Mouse (Mus musculus) midbrain, embryonic 13.5 days (tissue): ENCODE results near the gene Slc16a10. TPM values are rescaled to one million over a fixed set of nuclear protein-coding genes. Genes with fewer than 3 reads are reported as not detected.

Experiments
- ATAC-seq: fragments of 200-750 bp; cut with Nextera tagmentation; 2 replicates; pipeline ENCODE4 v1.8.0; 2017; ENCODE audit warnings: mild to moderate bottlenecking, moderate TSS enrichment, moderate library complexity
- H3K27ac ChIP-seq: fragments of 300-500 bp; sonication (generic); 2 replicates; pipeline ENCODE4 v1.5.1; 2015; ENCODE audit warnings: inconsistent platforms, mild to moderate bottlenecking, moderate library complexity
- H3K27me3 ChIP-seq: fragments of 300-500 bp; sonication (generic); 2 replicates; pipeline ENCODE4 v1.6.1; 2015; ENCODE audit warnings: mild to moderate bottlenecking, inconsistent platforms
- H3K36me3 ChIP-seq: fragments of 300-500 bp; sonication (generic); 2 replicates; pipeline ENCODE4 v1.6.1; 2015; ENCODE audit warnings: mild to moderate bottlenecking, inconsistent platforms
- H3K4me1 ChIP-seq: fragments of 300-500 bp; sonication (generic); replicated peaks from 2 replicates; pipeline ENCODE4 v1.6.1; 2015; ENCODE audit warnings: inconsistent platforms
- H3K4me2 ChIP-seq: fragments of 300-500 bp; sonication (generic); replicated peaks from 2 replicates; pipeline ENCODE4 v1.6.1; 2015; ENCODE audit warnings: moderate library complexity, mild to moderate bottlenecking, inconsistent platforms
- H3K4me3 ChIP-seq: fragments of 300-500 bp; sonication (generic); replicated peaks from 2 replicates; pipeline ENCODE4 v1.5.1; 2015; ENCODE audit warnings: mild to moderate bottlenecking, inconsistent platforms
- H3K9ac ChIP-seq: fragments of 300-500 bp; sonication (generic); replicated peaks from 2 replicates; pipeline ENCODE4 v1.6.1; 2015; ENCODE audit warnings: mild to moderate bottlenecking, inconsistent platforms
- H3K9me3 ChIP-seq: fragments of 300-500 bp; sonication (generic); 2 replicates; pipeline ENCODE4 v1.6.1; 2016; ENCODE audit warnings: mild to moderate bottlenecking, inconsistent platforms
- WGBS: fragments of 180-500 bp; shearing (Covaris S2); methylation state at CpG from one replicate; pipeline ENCODE4 v1.1.7; 2015; 5-methylcytosine and 5-hydroxymethylcytosine counted together
- polyA plus RNA-seq: library from polyadenylated mRNA; unstranded; fragments of >200 nt; fragmentation: Nextera tagmentation; extraction: Ambion mirVana; gene quantifications from 2 replicates; pipeline ENCODE4 v1.2.1, GENCODE M21; 2015

Slc16a10 gene
- polyA plus RNA-seq, 1 experiment from 2014 or later = 2.7 TPM

- ATAC-seq = no peak
- Histone ChIP-seq H3K9ac (no peak overlapping the region), H3K27me3 (no peaks in the 10 kb centered on the region), H3K4me1 (no peaks in the 10 kb centered on the region), H3K4me3 (no peak overlapping the region), H3K9me3 (no peaks in the 10 kb centered on the region), H3K36me3 (no peaks in the 10 kb centered on the region), H3K27ac (no peak overlapping the region), H3K4me2 (no peak overlapping the region)
- WGBS = 88% methylated on average over 9 of the region's 9 CpGs
Observed at GRCm38 (mm10) chr10:40125200-40125599, 16.9 kb downstream of the Slc16a10 start.

GRCm38 (mm10) chr10:40124570-40124969 lies 17.5 kb downstream of the Slc16a10 start:
- WGBS = 84% methylated on average over 4 of the region's 4 CpGs
- Histone ChIP-seq H3K36me3 (no peaks in the 10 kb centered on the region), H3K9ac (no peak overlapping the region), H3K4me2 (no peak overlapping the region), H3K4me3 (no peak overlapping the region), H3K27ac (no peak overlapping the region), H3K27me3 (no peaks in the 10 kb centered on the region), H3K9me3 (no peaks in the 10 kb centered on the region), H3K4me1 (no peaks in the 10 kb centered on the region)
- ATAC-seq = no peak

- no peak overlapping the region for H3K9ac ChIP-seq
- no peaks in the 10 kb centered on the region for H3K4me1 ChIP-seq
- no peak overlapping the region for H3K27ac ChIP-seq
- H3K4me2 ChIP-seq = no peak overlapping the region
- 46% methylated on average over 2 of the region's 2 CpGs for WGBS
- H3K36me3 ChIP-seq = no peaks in the 10 kb centered on the region
- no peak for ATAC-seq
- no peaks in the 10 kb centered on the region for H3K9me3 ChIP-seq
- no peaks in the 10 kb centered on the region for H3K27me3 ChIP-seq
- no peak overlapping the region for H3K4me3 ChIP-seq
Observed at GRCm38 (mm10) chr10:40124096-40124495, 18.0 kb downstream of the Slc16a10 start.

- ATAC-seq = no peak
- Histone ChIP-seq H3K4me2 (no peak overlapping the region), H3K27me3 (no peaks in the 10 kb centered on the region), H3K4me3 (no peak overlapping the region), H3K36me3 (no peaks in the 10 kb centered on the region), H3K27ac (no peak overlapping the region), H3K4me1 (no peaks in the 10 kb centered on the region), H3K9me3 (no peaks in the 10 kb centered on the region), H3K9ac (no peak overlapping the region)
- 82% methylated on average over 3 of the region's 3 CpGs for WGBS
Observed at GRCm38 (mm10) chr10:40119466-40119865, 22.6 kb downstream of the Slc16a10 start.

- 90% methylated on average over 5 of the region's 5 CpGs for WGBS
- H3K4me1 ChIP-seq = no peaks in the 10 kb centered on the region
- H3K27me3 ChIP-seq = no peaks in the 10 kb centered on the region
- no peak for ATAC-seq
- no peak overlapping the region for H3K4me2 ChIP-seq
- H3K27ac ChIP-seq = no peak overlapping the region
- no peak overlapping the region for H3K9ac ChIP-seq
- H3K9me3 ChIP-seq = no peaks in the 10 kb centered on the region
- no peak overlapping the region for H3K4me3 ChIP-seq
- H3K36me3 ChIP-seq = no peaks in the 10 kb centered on the region
Observed at GRCm38 (mm10) chr10:40118743-40119387, 23.2 kb downstream of the Slc16a10 start.

- Histone ChIP-seq H3K9me3 (no peaks in the 10 kb centered on the region), H3K9ac (no peak overlapping the region), H3K27ac (no peak overlapping the region), H3K27me3 (no peaks in the 10 kb centered on the region), H3K4me2 (no peak overlapping the region), H3K4me1 (no peaks in the 10 kb centered on the region), H3K36me3 (no peaks in the 10 kb centered on the region), H3K4me3 (no peak overlapping the region)
- 88% methylated on average over 7 of the region's 7 CpGs for WGBS
- no peak for ATAC-seq
Observed at GRCm38 (mm10) chr10:40113517-40114085, 28.5 kb downstream of the Slc16a10 start.

- Histone ChIP-seq H3K4me3 (no peak overlapping the region), H3K4me2 (no peak overlapping the region), H3K9me3 (no peaks in the 10 kb centered on the region), H3K27ac (no peak overlapping the region), H3K4me1 (no peaks in the 10 kb centered on the region), H3K27me3 (no peaks in the 10 kb centered on the region), H3K36me3 (no peaks in the 10 kb centered on the region), H3K9ac (no peak overlapping the region)
- 91% methylated on average over 10 of the region's 10 CpGs for WGBS
- ATAC-seq = no peak
Observed at GRCm38 (mm10) chr10:40112256-40112655, 29.8 kb downstream of the Slc16a10 start.

GRCm38 (mm10) chr10:40109520-40109919 lies 32.5 kb downstream of the Slc16a10 start:
- no peak overlapping the region for H3K27ac ChIP-seq
- H3K36me3 ChIP-seq = no peaks in the 10 kb centered on the region
- 88% methylated on average over 5 of the region's 5 CpGs for WGBS
- no peak overlapping the region for H3K4me3 ChIP-seq
- H3K4me1 ChIP-seq = no peaks in the 10 kb centered on the region
- H3K27me3 ChIP-seq = no peaks in the 10 kb centered on the region
- H3K4me2 ChIP-seq = no peak overlapping the region
- H3K9me3 ChIP-seq = no peaks in the 10 kb centered on the region
- H3K9ac ChIP-seq = no peak overlapping the region
- no peak for ATAC-seq

- Histone ChIP-seq H3K27me3 (no peaks in the 10 kb centered on the region), H3K36me3 (no peaks in the 10 kb centered on the region), H3K27ac (no peak overlapping the region), H3K9me3 (no peaks in the 10 kb centered on the region), H3K4me2 (no peak overlapping the region), H3K4me3 (no peak overlapping the region), H3K4me1 (no peaks in the 10 kb centered on the region), H3K9ac (no peak overlapping the region)
- ATAC-seq = no peak
- 95% methylated on average over 8 of the region's 8 CpGs for WGBS
Observed at GRCm38 (mm10) chr10:40108992-40109391, 33.1 kb downstream of the Slc16a10 start.

GRCm38 (mm10) chr10:40107995-40108394 lies 34.1 kb downstream of the Slc16a10 start:
- Histone ChIP-seq H3K36me3 (no peaks in the 10 kb centered on the region), H3K4me1 (no peaks in the 10 kb centered on the region), H3K4me3 (no peak overlapping the region), H3K4me2 (no peak overlapping the region), H3K9ac (no peak overlapping the region), H3K27ac (no peak overlapping the region), H3K27me3 (no peaks in the 10 kb centered on the region), H3K9me3 (no peaks in the 10 kb centered on the region)
- WGBS = 92% methylated on average over 1 of the region's 1 CpGs
- no peak for ATAC-seq

GRCm38 (mm10) chr10:40105174-40105573 lies 36.9 kb downstream of the Slc16a10 start:
- no peaks in the 10 kb centered on the region for H3K4me1 ChIP-seq
- no peak for ATAC-seq
- H3K27me3 ChIP-seq = no peaks in the 10 kb centered on the region
- no peak overlapping the region for H3K9ac ChIP-seq
- no peak overlapping the region for H3K4me3 ChIP-seq
- H3K9me3 ChIP-seq = no peaks in the 10 kb centered on the region
- no peak overlapping the region for H3K27ac ChIP-seq
- no peaks in the 10 kb centered on the region for H3K36me3 ChIP-seq
- WGBS = 84% methylated on average over 1 of the region's 1 CpGs
- no peak overlapping the region for H3K4me2 ChIP-seq

GRCm38 (mm10) chr10:40103790-40104189 lies 38.3 kb downstream of the Slc16a10 start:
- ATAC-seq = no peak
- WGBS = 80% methylated on average over 5 of the region's 5 CpGs
- Histone ChIP-seq H3K4me1 (no peaks in the 10 kb centered on the region), H3K4me2 (no peak overlapping the region), H3K9ac (no peak overlapping the region), H3K9me3 (no peaks in the 10 kb centered on the region), H3K36me3 (no peaks in the 10 kb centered on the region), H3K4me3 (no peak overlapping the region), H3K27me3 (no peaks in the 10 kb centered on the region), H3K27ac (no peak overlapping the region)

GRCm38 (mm10) chr10:40102986-40103385 lies 39.1 kb downstream of the Slc16a10 start:
- no peak overlapping the region for H3K4me2 ChIP-seq
- no peaks in the 10 kb centered on the region for H3K9me3 ChIP-seq
- no peak overlapping the region for H3K27ac ChIP-seq
- no peak overlapping the region for H3K9ac ChIP-seq
- H3K36me3 ChIP-seq = no peaks in the 10 kb centered on the region
- ATAC-seq = no peak
- H3K27me3 ChIP-seq = no peaks in the 10 kb centered on the region
- 64% methylated on average over 8 of the region's 8 CpGs for WGBS
- no peak overlapping the region for H3K4me3 ChIP-seq
- H3K4me1 ChIP-seq = no peaks in the 10 kb centered on the region
